Mouse (Mus musculus) kidney, postnatal 14 days (tissue): ENCODE measurements around the gene Myo6.

Experiments used
- DNase-seq: peaks from one replicate; pipeline ENCODE4 v3.0.0; 2022; ENCODE audit warnings: mixed read lengths

Myo6 gene

GRCm38 (mm10) chr9:80241719-80242118 lies 76.9 kb downstream of the Myo6 start:
- peak; percentile 59 for DNase-seq

GRCm38 (mm10) chr9:80252146-80252545 lies 87.3 kb downstream of the Myo6 start:
- DNase-seq: no peak

GRCm38 (mm10) chr9:80253241-80253640 lies 88.4 kb downstream of the Myo6 start:
- DNase-seq: no peak

DNA sequence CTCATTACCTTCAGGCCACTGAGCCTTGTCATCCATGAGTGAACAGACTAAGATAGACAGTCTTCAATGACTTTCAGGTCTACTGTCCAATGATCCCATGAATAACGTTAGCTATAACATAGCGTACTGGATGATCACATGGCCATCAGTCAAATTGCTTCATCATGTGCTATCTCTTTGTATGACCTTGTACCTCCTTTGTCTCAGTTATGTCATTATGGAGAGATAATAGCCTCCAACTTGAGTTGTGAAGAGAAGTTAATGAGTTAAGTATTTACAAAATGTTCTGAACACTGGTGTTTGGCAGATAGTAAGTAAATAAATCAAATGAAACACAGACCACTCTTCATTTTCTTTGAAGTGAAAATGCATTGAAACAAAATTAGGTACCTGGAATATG lies 91.7 kb downstream of the Myo6 start:
- DNase-seq: no peak

DNA sequence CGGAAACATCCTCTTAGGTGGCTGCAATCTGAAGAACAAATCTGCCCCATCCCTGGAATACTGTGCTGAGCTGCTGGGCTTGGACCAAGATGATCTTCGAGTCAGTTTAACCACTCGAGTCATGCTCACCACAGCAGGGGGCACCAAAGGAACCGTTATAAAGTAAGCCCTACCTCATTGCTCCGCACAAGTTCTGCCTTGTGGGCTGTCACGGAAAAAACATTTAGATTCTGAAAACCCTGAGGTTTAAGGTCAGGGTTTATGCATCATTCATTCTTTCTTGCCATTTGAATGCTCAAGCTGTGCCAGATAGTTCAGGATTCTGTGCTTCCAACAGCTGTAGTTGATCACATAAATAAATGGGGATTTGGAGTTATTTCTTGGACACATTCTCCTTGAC lies 93.6 kb downstream of the Myo6 start:
- DNase-seq: peak; percentile 52

GRCm38 (mm10) chr9:80260905-80261304 lies 96.1 kb downstream of the Myo6 start:
- DNase-seq: no peak

DNA sequence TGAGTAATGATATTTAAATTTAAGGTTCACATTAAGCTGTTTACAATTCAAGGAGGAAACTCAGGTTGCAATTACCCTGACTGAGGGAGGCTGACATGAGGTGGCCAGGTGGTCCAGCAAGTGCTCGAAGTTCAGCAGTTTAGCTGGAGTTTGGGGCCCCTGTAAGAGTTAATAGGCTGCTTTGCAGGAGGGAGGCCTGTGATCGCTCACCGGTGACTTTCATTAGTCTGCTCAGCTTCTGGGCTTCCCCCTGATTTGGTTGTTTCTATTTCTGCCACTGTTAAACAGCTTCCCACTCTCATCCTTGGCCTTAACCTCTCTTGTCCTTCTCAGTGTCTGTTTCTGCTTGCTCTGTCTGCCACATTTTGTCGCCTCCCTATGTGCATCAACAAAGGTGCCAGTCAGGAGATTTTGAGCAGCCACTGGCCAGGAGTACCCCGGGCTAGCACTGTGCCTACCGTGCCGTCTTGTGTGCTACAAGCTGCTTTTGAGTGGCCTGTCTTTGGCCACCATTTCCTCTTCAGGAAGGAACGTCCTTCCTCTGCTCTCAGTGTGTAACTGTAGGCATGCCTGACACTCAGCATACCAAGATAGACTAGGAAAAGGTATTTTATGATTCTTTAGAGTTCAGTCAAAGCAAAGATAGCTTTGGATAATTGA lies 97.7 kb downstream of the Myo6 start:
- peak; percentile 24 for DNase-seq

DNA sequence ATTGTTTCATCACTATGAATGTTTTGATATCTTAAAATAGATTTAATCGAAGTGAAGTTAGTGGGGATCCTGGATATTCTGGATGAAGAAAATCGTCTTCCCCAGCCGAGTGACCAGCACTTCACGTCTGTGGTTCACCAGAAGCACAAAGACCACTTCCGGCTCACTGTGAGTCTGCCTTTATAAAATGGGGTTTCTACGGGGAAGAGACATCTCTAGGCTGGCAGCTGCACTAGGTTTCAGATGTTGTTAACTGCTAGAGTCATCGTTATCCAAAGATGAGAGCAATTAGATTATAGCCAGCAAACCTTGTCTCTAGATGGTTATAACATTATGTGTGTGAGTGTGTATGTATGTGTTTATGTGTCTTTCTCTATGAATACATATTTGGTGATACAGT lies 101.3 kb downstream of the Myo6 start:
- DNase-seq: no peak

- DNase-seq: no peak
These were observed 101.7 kb downstream of the Myo6 start for GRCm38 (mm10) chr9:80266507-80266906.

DNA sequence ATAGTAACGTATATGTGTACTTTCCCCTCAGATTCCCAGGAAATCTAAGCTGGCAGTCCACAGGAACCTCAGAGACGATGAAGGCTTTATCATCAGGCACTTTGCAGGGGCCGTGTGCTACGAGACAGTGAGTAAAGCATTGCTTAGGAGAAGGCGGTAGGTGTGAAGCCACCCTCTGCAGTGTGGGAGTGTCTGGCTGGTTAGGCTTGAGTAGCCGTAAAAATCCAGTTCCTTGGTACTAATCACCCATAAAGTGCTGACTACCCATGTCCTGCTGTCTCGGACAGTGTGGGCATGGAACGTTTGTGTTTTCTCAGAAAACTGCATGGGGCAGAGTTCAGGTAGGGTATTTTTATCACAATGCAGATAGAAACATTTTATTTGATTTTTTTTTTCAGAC lies 104.8 kb downstream of the Myo6 start:
- DNase-seq: peak; percentile 56

- DNase-seq: no peak
These were observed 108.1 kb downstream of the Myo6 start for GRCm38 (mm10) chr9:80272951-80273350.

DNA sequence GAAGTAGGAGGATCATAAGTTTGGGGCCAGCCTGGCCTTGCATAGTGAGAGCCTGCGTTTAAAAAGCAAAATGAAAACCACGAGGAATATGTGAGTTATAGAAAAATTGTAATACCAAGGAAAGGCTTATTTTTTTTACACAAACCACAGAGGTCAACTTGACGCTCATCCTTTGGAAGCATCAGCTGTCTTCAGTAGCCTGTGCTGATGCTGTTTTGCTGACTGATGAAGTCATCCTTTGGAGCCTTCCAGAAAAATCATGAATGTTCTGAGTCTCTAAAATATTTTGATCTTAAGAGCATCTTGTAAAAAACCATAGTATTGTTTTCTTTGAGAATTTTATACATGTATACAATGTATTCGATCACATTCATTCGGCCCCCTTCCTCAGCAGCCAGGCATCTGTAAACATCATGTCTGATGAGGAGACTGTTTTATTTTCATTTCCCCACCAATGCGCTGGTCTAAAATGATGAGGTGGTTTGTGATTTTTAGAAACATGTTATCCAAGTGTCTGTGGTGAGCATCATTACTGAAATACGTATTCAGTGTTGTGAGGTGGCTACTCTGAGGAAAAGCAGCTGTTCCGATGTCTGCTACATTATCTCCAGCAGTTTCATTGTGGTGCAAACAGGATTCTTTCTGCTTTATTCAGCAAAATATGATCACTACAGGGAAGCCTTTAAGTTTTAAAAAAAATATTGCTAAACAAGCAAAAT lies 110.4 kb downstream of the Myo6 start:
- DNase-seq: no peak

- no peak for DNase-seq
These were observed 110.9 kb downstream of the Myo6 start for GRCm38 (mm10) chr9:80275772-80276134.

GRCm38 (mm10) chr9:80277157-80277556 lies 112.3 kb downstream of the Myo6 start:
- no peak for DNase-seq

DNA sequence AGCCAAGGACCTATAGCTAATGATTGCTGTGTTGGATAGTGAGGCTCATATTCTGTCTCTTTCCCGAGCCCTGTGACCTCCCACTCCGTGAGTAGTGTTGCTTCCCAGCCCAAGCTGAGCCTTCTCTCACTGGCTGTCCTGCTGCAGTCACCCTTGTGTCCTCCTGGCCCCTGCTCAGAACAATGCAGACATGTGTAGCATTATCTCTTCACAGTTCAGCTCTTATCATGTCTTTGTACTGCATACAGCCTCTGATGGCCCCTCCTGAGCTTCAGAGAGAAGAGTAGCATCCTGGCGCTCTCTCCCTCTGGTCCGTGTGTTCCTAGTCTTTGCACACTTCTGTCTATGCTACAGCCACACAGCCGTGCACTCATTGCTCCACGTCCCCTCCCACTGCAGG lies 112.9 kb downstream of the Myo6 start:
- no peak for DNase-seq

GRCm38 (mm10) chr9:80280724-80281123 lies 115.9 kb downstream of the Myo6 start:
- no peak for DNase-seq

- DNase-seq: no peak
These were observed 117.6 kb downstream of the Myo6 start for GRCm38 (mm10) chr9:80282426-80282825.

- DNase-seq: no peak
These were observed 119.8 kb downstream of the Myo6 start for GRCm38 (mm10) chr9:80284539-80285174.

DNA sequence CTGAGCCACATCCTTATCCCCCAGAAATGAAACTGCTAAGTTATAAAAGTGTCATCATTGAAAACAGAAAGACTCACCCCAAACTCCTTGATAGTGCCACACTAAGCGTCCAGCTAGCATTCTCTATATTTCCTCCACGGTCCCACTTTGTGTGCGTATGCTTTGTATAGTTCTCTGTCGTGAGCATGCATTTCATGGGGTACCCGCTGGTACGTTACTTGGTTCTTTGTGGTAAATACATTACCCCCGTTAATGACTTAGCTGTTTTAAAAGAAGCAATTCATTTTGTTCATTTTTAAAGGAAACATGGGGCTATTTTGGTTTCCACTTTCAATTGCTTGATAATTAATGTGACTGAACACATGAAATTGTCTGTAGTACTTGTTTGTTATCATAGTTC lies 122.0 kb downstream of the Myo6 start:
- DNase-seq: no peak

GRCm38 (mm10) chr9:80293056-80293584 lies 128.3 kb downstream of the Myo6 start:
- DNase-seq: no peak

DNA sequence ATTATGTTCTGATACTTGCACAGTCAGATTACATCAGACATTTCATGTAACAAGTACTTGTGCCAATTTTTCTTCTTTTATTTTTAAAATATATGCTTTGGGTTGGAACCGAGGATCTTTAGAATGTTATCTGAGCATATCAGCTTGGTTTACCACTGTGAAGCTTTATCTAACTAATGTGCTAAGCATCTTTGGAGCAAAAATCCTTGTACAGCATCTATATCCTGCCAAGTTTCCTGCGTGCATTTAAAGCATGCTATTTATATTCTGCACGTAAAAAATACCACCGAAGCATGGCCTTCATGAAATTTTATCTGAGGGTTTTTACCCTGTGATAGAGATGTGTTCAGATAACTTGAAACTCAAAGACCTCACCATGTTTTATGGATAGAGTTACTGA lies 131.3 kb downstream of the Myo6 start:
- no peak for DNase-seq

GRCm38 (mm10) chr9:80299031-80299430 lies 134.2 kb downstream of the Myo6 start:
- DNase-seq: no peak

GRCm38 (mm10) chr9:80303518-80303917 lies 138.7 kb downstream of the Myo6 start:
- peak; percentile 27 for DNase-seq

- no peak for DNase-seq
These were observed 141.6 kb downstream of the Myo6 start for GRCm38 (mm10) chr9:80306390-80306789.
